Mouse (Mus musculus): ENCODE data around the gene Chd2. TPM values are rescaled to one million over a fixed set of nuclear protein-coding genes. Genes with fewer than 3 reads are reported as not detected.

The Chd2 gene
- polyA plus RNA-seq, 1 experiment, result 5.8 TPM

- Histone ChIP-seq H3ac (ENCODE audit: control insufficient read depth, insufficient read length, low read depth) (no peak overlapping the region), H3K79me3 (ENCODE audit: low read depth) (no peaks in the 10 kb centered on the region), H3K79me2 (ENCODE audit: control insufficient read depth, insufficient read depth) (no peaks in the 10 kb centered on the region), H3K27me3 (ENCODE audit: control insufficient read depth, insufficient read depth, insufficient read length) (no peaks in the 10 kb centered on the region), H3K4me3 (ENCODE audit: insufficient read depth, poor library complexity, severe bottlenecking) (no peak overlapping the region), H3K36me3 (ENCODE audit: control insufficient read depth, insufficient read depth) (no peaks in the 10 kb centered on the region)
- TF ChIP-seq USF1 (IDR thresholded peaks at IDR 0.05; ENCODE audit: low read depth), result no peak
- TF ChIP-seq MAX (IDR thresholded peaks at IDR 0.05), result no peak
- no peak for TF ChIP-seq CEBPB (IDR thresholded peaks at IDR 0.05; ENCODE audit: low read depth)
- TF ChIP-seq FOSL1 (IDR thresholded peaks at IDR 0.05; ENCODE audit: insufficient read depth, low read length, poor library complexity, severe bottlenecking), result no peak
- TF ChIP-seq MYOD1 (IDR thresholded peaks at IDR 0.05; ENCODE audit: control insufficient read depth, insufficient read length, low read depth), result no peak
- TF ChIP-seq MYOG (IDR thresholded peaks at IDR 0.05; ENCODE audit: control insufficient read depth, extremely low read depth, insufficient read length), result no peak
- no peak for TF ChIP-seq CTCF (IDR thresholded peaks at IDR 0.05; ENCODE audit: control insufficient read depth, insufficient read depth, insufficient read length)
These were observed 152.8 kb downstream of the Chd2 start for GRCm38 (mm10) chr7:73388866-73389265.

GRCm38 (mm10) chr7:73382843-73383242 is 158.8 kb downstream of the Chd2 start:
- H3ac ChIP-seq (ENCODE audit: control insufficient read depth, insufficient read length, low read depth), result no peak overlapping the region
- no peaks in the 10 kb centered on the region for H3K79me3 ChIP-seq (ENCODE audit: low read depth)
- TF ChIP-seq USF1 (IDR thresholded peaks at IDR 0.05; ENCODE audit: low read depth) (no peak), MYOD1 (IDR thresholded peaks at IDR 0.05; ENCODE audit: control insufficient read depth, insufficient read length, low read depth) (no peak), CEBPB (IDR thresholded peaks at IDR 0.05; ENCODE audit: low read depth) (no peak), MYOG (IDR thresholded peaks at IDR 0.05; ENCODE audit: control insufficient read depth, extremely low read depth, insufficient read length) (no peak), MAX (IDR thresholded peaks at IDR 0.05) (no peak), CTCF (IDR thresholded peaks at IDR 0.05; ENCODE audit: control insufficient read depth, insufficient read depth, insufficient read length) (no peak), FOSL1 (IDR thresholded peaks at IDR 0.05; ENCODE audit: insufficient read depth, low read length, poor library complexity, severe bottlenecking) (no peak)
- no peak overlapping the region for H3K4me3 ChIP-seq (ENCODE audit: insufficient read depth, poor library complexity, severe bottlenecking)
- H3K27me3 ChIP-seq (ENCODE audit: control insufficient read depth, insufficient read depth, insufficient read length), result peaks cover 7% of the 10 kb centered on the region
- no peaks in the 10 kb centered on the region for H3K36me3 ChIP-seq (ENCODE audit: control insufficient read depth, insufficient read depth)
- H3K79me2 ChIP-seq (ENCODE audit: control insufficient read depth, insufficient read depth), result no peaks in the 10 kb centered on the region

GRCm38 (mm10) chr7:73378034-73378433 is 163.6 kb downstream of the Chd2 start:
- H3K27me3 ChIP-seq (ENCODE audit: control insufficient read depth, insufficient read depth, insufficient read length), result peaks cover 11% of the 10 kb centered on the region

GRCm38 (mm10) chr7:73377307-73377706 is 164.3 kb downstream of the Chd2 start:
- H3K79me2 ChIP-seq (ENCODE audit: control insufficient read depth, insufficient read depth), result no peaks in the 10 kb centered on the region
- no peak for TF ChIP-seq MAX (IDR thresholded peaks at IDR 0.05)
- no peak for TF ChIP-seq CTCF (IDR thresholded peaks at IDR 0.05; ENCODE audit: control insufficient read depth, insufficient read depth, insufficient read length)
- TF ChIP-seq CEBPB (IDR thresholded peaks at IDR 0.05; ENCODE audit: low read depth), result no peak
- TF ChIP-seq USF1 (IDR thresholded peaks at IDR 0.05; ENCODE audit: low read depth), result no peak
- no peak for TF ChIP-seq MYOD1 (IDR thresholded peaks at IDR 0.05; ENCODE audit: control insufficient read depth, insufficient read length, low read depth)
- no peak for TF ChIP-seq FOSL1 (IDR thresholded peaks at IDR 0.05; ENCODE audit: insufficient read depth, low read length, poor library complexity, severe bottlenecking)
- TF ChIP-seq MYOG (IDR thresholded peaks at IDR 0.05; ENCODE audit: control insufficient read depth, extremely low read depth, insufficient read length), result no peak
- H3K36me3 ChIP-seq (ENCODE audit: control insufficient read depth, insufficient read depth), result no peaks in the 10 kb centered on the region
- H3ac ChIP-seq (ENCODE audit: control insufficient read depth, insufficient read length, low read depth), result no peak overlapping the region
- H3K4me3 ChIP-seq (ENCODE audit: insufficient read depth, poor library complexity, severe bottlenecking), result no peak overlapping the region
- peaks cover 7% of the 10 kb centered on the region for H3K27me3 ChIP-seq (ENCODE audit: control insufficient read depth, insufficient read depth, insufficient read length)
- no peaks in the 10 kb centered on the region for H3K79me3 ChIP-seq (ENCODE audit: low read depth)

More at GRCm38 (mm10) chr7:73378034-73378433, 163.6 kb downstream of the Chd2 start:
- no peaks in the 10 kb centered on the region for H3K36me3 ChIP-seq (ENCODE audit: control insufficient read depth, insufficient read depth)
- H3K4me3 ChIP-seq (ENCODE audit: insufficient read depth, poor library complexity, severe bottlenecking), result no peak overlapping the region
- TF ChIP-seq MYOD1 (IDR thresholded peaks at IDR 0.05; ENCODE audit: control insufficient read depth, insufficient read length, low read depth) (no peak), FOSL1 (IDR thresholded peaks at IDR 0.05; ENCODE audit: insufficient read depth, low read length, poor library complexity, severe bottlenecking) (no peak), USF1 (IDR thresholded peaks at IDR 0.05; ENCODE audit: low read depth) (no peak), MAX (IDR thresholded peaks at IDR 0.05) (no peak), CEBPB (IDR thresholded peaks at IDR 0.05; ENCODE audit: low read depth) (no peak), CTCF (IDR thresholded peaks at IDR 0.05; ENCODE audit: control insufficient read depth, insufficient read depth, insufficient read length) (no peak), MYOG (IDR thresholded peaks at IDR 0.05; ENCODE audit: control insufficient read depth, extremely low read depth, insufficient read length) (no peak)
- H3K79me3 ChIP-seq (ENCODE audit: low read depth), result no peaks in the 10 kb centered on the region
- no peak overlapping the region for H3ac ChIP-seq (ENCODE audit: control insufficient read depth, insufficient read length, low read depth)
- no peaks in the 10 kb centered on the region for H3K79me2 ChIP-seq (ENCODE audit: control insufficient read depth, insufficient read depth)

Other genes with a start within 250 kb of the Chd2 start
- 1.4 TPM for gene Rgma, start 166.3 kb downstream of the Chd2 start, polyA plus RNA-seq (2012; fragmentation: generic; extraction: Trizol)
- not detected for gene Fam174b, start 198.5 kb upstream of the Chd2 start, polyA plus RNA-seq (2012; fragmentation: generic; extraction: Trizol)